Mouse (Mus musculus) CD8-positive naive resting alpha-beta T cell, adult 2 months (primary cell): ENCODE results near the gene Mif4gd.

ENCODE experiments used
- DNase-seq, 2 experiments: peaks; one replicate each; pipeline ENCODE4 v3.0.0; 2022; ENCODE audit warnings: low read depth in 2 of 2, low spot score in 2 of 2

Mif4gd gene

DNA sequence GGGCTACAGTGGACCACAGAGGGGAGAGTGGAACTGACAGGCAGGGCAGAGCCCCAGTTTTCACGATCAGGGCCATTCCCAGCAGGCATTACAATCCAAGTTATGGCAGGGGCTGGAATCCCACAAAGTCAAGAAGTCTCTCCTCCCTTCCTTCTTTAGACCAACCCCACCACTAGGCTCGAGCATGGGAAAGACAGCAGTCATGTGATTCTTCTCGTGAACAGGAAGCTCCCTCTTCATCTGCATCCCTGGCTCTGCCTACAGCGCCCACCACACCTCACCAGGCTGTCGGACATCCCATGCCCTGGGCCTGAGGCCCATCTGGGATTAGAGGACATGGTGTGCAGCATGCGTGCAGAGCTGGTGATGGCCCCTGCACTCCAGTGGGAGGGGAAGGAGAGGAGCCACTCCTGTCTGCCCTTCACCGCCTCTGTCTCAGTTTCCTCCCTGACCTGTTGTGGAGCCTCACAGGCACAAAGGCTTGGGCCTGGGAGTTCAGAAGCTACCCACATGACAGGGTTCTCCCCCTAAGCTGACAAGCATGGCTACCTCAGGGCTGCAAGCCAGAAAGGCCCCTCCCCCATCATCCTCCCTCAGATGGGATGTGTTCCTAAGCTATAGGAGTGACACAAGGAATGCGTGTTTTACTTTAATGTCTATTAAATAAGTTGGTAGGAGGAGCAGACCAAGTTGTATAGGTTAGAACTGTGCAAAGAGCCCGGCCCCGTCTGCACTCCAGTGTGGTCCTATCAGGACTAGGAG is 1.8 kb upstream of the Mif4gd start:
- no peak for DNase-seq

- DNase-seq, result peak in 1 of 2 experiments; percentile 32
Observed at GRCm38 (mm10) chr11:115613138-115613945, 573 bp upstream of the Mif4gd start.

GRCm38 (mm10) chr11:115612059-115612409 is 735 bp downstream of the Mif4gd start:
- DNase-seq, result peak; percentile 21 to 28

- no peak for DNase-seq
Observed at GRCm38 (mm10) chr11:115611173-115611572, 1.6 kb downstream of the Mif4gd start.

GRCm38 (mm10) chr11:115609576-115609975 is 3.2 kb downstream of the Mif4gd start:
- DNase-seq, result no peak

- DNase-seq, result no peak
Observed at GRCm38 (mm10) chr11:115608421-115609399, 4.1 kb downstream of the Mif4gd start.

DNA sequence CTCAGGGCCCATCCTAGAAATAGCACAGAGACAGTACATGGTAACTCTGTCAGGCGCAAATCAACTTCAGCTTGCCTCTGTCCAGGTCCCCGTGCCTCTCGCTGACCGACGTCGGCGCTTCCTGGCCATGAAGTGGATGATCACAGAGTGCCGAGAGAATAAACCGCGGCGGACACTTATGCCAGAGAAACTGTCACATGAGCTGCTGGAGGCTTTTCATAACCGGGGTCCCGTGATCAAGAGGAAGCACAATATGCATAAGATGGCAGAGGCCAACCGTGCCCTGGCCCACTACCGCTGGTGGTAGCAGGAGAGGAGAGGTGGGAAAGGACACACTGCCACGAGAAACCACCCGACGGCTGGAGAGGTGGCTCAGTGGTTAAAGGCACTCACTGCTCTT is 6.0 kb downstream of the Mif4gd start:
- no peak for DNase-seq

DNA sequence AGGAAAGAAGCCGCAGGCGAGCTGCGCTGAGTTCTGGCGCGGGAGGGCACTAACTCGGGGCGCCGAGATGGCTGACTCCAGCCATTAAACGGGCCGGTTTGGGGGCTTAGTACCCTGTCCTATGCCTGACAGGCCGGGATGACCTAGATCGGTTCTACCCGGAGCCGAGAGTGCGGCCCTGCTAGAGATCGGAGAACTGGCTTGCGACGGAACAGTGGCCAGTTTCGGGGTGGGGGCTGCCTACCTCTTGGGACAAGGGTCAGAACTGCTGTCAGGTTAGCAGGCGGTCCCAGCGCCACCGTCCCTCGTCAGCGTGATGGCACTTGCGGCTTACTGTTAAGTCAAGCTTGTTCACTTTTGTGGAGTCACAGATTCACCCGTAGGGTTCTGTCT is 8.5 kb downstream of the Mif4gd start:
- DNase-seq, result no peak

DNA sequence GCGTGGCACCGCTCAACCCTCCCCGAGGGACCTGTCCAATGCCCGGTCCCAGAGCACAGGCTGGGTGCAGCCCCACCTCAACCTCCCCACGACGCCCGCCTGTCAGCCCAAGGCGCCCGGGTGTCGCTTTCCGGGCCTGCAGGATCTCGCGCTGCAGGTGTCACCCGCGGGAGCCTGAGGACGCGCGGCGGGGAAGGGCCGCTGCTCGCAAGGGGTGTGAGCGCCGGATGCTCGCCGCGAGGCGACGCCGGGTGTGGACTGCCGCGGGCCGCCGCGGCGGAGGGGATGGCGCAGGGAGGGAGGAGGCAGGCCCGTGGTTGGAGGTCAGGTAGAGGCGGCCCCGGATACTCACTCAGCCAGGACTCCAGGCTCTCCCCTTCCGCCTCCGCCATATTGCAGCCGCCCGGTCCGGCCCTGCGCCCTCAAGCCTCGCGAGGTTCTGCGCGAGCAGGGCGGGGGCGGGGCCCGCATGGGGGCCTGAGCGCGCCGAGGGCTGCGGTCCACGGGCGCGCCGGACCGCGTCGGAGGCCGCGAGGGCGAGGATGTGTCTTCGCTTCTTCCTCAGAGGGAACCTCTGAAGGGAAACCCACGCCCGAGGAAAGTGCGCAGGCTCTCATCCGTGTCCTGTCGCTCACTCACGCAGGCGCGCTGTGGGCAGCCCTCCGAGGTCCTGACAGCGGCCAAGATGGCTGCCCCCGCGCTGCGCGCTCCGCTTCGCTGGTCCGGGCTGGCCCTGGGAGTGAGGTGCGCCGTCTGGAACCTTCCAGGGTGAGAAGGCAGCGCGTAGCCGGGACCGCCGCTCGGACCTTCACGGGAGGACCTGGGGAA is 9.1 kb downstream of the Mif4gd start, which contains the start of the genes Mrps7 and Gga3:
Gene Mrps7, plus strand, starts transcription at position 450 of the 828 bp plus-strand sequence.
Gene Gga3, minus strand, starts transcription at position 576 of the 828 bp plus-strand sequence.
- DNase-seq, result peak; percentile 91 to 92

DNA sequence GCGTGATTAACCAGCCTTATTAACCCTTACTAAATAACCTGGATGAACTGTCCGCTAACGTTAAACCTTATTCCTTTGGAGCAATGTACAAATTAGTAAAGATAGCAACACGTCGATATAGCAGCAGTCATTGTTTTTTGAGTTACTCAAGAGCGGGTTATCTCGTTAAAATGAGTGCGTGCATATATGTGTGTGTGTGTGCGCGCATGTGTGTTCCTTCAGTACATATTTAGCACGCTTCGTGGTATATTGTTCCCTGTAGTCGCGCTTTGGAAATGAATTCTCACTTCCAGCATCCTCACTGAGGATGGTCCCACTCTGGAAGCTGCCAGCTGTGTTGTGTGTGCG is 9.7 kb downstream of the Mif4gd start:
- DNase-seq, result no peak

- DNase-seq, result no peak
Observed at GRCm38 (mm10) chr11:115601174-115601573, 11.6 kb downstream of the Mif4gd start.

GRCm38 (mm10) chr11:115600743-115601142 is 12.0 kb downstream of the Mif4gd start:
- DNase-seq, result no peak

- DNase-seq, result no peak
Observed at GRCm38 (mm10) chr11:115599722-115600121, 13.0 kb downstream of the Mif4gd start.

DNA sequence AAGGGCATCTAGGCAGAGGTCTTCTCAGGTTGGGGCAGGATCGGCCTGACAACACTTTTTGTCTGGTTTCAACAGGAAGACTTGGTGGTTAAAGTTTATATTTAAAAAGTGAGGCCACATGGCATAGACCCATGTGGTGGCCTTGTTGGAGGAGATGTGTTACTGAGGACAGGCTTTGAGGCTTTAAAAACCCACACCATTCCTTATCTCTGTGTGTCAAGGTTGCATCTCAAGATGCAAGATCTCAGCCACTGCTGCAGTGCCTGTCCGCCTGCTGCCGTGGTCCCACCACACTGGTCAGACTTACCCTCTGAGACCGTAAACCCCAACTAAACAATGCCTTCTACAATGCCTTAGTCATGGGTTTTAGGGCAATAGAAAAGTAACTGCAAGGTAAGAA is 14.5 kb downstream of the Mif4gd start:
- no peak for DNase-seq

DNA sequence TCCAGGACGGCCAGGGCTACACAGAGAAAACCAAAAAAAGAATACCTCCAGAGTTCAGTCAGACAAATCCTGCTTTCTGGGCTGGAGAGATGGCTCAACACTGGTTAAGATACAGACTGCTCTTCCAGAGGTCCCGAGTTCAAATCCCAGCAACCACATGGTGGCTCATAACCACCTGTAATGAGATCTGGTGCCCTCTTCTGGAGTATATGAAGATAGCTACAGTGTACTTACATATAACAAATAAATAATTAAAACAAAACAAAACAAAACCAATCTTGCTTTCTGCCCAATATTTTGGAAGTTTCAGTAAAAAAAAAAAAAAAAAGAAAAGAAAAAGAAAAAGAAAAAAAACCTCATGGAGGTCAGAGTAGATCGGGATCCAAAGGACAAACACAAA is 17.6 kb downstream of the Mif4gd start:
- no peak for DNase-seq

- DNase-seq, result no peak
Observed at GRCm38 (mm10) chr11:115590526-115591075, 22.2 kb downstream of the Mif4gd start.

- no peak for DNase-seq
Observed at GRCm38 (mm10) chr11:115587984-115588383, 24.8 kb downstream of the Mif4gd start.

DNA sequence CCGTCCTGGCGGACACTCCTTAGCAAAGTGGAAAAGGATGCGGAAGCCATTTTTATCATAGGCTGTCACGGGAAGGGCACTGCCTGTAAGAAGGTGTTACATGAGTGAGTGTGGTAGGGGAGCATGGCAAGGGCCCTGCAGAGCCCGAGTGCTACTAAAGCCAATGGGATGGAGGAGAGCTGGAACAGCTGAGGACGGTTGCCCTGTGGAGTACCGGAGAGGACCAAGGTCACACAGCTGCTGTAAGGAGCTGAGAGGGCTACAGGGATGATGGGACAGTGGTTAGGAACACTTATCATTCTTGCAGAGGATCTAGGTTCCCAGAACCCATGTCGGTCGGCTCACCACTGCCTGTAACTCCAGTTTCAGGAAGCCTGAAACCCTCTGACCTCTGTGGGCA is 26.4 kb downstream of the Mif4gd start:
- no peak for DNase-seq

GRCm38 (mm10) chr11:115585573-115586100 is 27.1 kb downstream of the Mif4gd start:
- DNase-seq, result no peak
